Mouse (Mus musculus) adrenal gland, adult 2 months (tissue): ENCODE measurements at regions not wholly inside any gene's neighbourhood (a gene's known extent, or its start where the extent isn't known, plus 50 kb on each side); places are given as distances from the start of the nearest gene placed in this dataset.
"Not testable (repeated sequence)": the region's sequence is repeated elsewhere in the genome, so short reads cannot be mapped to it uniquely, and the experiment has no call there.

ENCODE experiments used
- DNase-seq: peaks from one replicate; pipeline ENCODE4 v3.0.0; 2021

- no peak for DNase-seq
Observed at GRCm38 (mm10) chr1:78588036-78588435, 69.6 kb upstream of the Acsl3 start.

DNA sequence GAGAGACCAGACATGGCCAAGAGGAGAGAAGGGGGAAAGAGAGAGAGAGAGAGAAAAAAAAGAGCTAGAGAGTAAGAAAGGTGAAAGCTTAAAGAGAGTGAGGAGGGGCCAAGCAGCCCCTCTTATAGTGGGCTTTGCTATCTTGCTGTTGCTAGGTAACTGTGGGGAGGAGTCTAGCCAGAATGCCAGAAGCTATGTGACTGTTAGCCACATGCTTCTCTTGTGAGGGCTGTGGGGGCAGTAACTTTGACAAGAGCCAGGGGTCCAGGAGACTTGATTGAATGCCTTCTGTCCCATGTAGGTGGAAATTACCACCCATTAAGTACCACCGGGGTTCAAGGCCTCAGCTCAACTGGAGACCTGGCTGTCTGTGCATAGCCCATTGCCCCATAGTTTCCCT is 69.0 kb upstream of the Acsl3 start:
- not testable (repeated sequence) for DNase-seq

- no peak for DNase-seq
Observed at GRCm38 (mm10) chr1:78590558-78590957, 67.1 kb upstream of the Acsl3 start.

DNA sequence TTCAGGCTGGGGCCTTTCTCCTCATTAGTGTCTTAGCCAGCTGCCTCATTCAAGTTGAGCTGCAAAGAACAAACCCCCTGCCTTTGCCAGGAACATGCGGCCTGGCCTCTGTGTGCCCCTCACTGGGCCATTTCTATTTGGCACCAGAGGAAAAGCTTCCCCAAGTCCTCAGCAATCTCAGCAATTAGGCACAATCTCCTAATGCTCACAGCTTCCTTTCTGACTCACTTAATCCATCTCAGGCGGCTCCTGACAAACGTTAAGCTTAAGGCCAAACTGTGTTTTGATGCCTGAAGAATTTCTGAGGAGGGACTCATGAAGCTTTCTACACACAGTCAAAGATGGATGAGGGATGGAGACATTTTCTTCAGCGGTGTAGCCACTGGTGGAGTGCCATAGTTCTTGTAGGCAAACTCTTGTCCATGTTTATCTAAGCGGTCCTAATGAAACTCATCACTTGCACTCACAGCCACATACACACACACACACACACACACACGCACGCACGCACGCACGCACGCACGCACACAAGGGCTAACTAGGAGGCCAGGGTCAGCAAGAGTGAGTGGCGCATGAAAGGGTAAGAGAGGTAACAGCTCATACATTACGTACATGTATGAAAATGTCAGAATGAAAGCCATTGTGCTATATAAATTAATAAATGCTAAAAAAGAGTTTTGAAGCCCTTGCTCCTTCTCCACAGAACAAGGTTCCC is 63.5 kb upstream of the Acsl3 start:
- no peak for DNase-seq

DNA sequence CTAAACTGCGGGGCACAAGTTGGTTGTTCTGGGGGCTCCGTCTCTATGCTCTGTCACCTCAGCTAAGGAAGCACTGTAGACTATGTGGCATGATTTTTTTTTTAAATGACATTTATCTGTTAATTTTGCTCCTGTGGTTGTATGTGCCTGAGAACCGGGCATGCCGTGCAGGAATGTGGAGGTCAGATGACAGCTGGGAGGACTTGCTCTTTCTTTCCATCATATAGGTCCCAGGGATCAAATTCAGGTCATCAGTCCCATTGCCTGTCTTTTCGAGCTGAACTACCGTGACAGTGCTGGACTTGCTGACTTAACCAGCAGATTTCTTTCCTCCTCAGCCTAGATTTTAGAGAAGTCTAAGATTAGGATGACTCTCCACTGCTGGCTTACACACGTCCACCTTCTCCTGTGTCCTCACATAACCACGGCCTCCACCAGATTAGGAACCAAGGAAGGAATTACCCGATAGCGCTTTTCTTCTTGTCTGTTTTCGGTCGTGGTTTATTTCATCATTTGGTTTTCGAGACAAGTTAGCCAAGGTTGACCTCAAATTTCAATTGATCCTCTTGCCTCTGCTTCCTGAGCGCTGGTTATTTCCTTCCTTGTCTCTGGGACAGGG is 62.0 kb upstream of the Acsl3 start:
- no peak for DNase-seq

DNA sequence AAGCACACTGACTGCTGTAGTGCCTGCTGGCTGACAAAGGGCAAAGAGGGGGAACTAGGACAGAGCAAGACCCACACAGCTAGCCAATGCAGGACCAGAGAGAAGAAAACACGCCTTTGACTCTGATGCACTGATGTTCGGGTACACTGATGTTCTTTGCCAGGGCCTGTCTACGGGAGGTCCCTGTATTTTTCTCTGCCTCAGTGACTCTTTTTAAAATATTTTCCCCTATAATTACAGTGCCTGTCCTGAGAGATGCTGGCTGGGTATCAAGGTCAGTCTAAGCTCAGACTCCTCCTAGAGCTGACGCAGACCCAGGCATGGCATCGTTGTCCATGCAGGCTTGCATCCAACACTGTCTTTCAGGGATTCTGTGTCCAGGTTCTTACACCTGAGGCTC is 59.1 kb upstream of the Acsl3 start:
- peak; percentile 13 for DNase-seq

DNA sequence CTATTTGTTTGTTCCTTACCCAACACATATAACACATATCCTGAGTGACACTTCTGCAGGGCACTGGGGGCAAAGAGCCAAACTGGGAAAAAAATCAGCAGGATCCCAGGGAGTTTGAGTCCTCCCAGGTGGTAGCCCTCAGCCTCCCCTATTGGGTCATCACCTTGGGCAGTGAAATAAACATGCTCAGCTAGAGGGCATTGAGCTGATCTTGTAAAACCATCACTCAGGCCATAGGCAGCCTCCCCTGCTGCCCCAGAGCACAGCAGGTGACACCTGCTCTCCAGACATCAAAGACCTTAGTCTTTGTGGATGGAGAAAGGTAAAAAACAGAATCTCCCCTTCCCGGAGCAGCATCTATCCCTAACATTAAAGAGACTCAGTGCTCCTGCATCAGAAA is 57.0 kb upstream of the Acsl3 start:
- no peak for DNase-seq

DNA sequence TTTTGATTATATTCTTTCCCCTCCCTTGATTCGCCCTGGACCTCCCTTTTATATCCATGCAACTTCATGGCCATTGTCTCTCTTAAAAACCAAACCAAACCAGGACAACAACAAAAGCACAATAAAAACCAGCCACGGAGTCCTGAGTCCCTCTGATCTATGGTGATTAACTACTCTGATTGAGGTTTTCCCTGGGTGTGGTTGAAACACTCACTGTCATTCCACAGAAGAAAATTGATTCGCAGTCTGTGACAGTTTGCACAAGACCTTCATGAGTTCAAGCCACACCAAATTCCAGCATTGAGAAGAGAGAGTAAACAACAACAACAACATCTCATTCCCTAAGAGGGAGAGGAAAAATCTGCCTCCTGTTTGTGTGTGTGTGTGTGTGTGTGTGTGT is 56.1 kb upstream of the Acsl3 start:
- no peak for DNase-seq

GRCm38 (mm10) chr1:78602039-78602438 is 55.6 kb upstream of the Acsl3 start:
- DNase-seq = no peak

- no peak for DNase-seq
Observed at GRCm38 (mm10) chr1:78602885-78603284, 54.7 kb upstream of the Acsl3 start.

- DNase-seq = no peak
Observed at GRCm38 (mm10) chr1:78604820-78605550, 52.6 kb upstream of the Acsl3 start.
